16 mouse cellular contexts compared by ENCODE assay signal in genomic region chr6:33226700-33227099, GRCm38 (mm10).
"Had no signal": no experiment of that assay in that cellular context is flagged by ENCODE, and none has a peak within 500 bp of the region (broad histone marks: within the 10 kb centered on the region; RNA-seq: fewer than 3 reads in every experiment).

No protein-coding gene starts in this region.

- H3K4me3 ChIP-seq: liver, embryonic 13.5 days; liver, embryonic 15.5 days; megakaryocyte, embryonic 14.5 days; midbrain, embryonic 13.5 days; midbrain, embryonic 15.5 days; stomach, embryonic 15.5 days had no signal

- H3K4me1 ChIP-seq: liver, embryonic 13.5 days; liver, embryonic 15.5 days; megakaryocyte, embryonic 14.5 days; midbrain, embryonic 15.5 days; stomach, embryonic 15.5 days had no signal

- H3K27ac ChIP-seq: liver, embryonic 13.5 days; liver, embryonic 15.5 days; macrophage; midbrain, embryonic 13.5 days; midbrain, embryonic 15.5 days; stomach, embryonic 15.5 days; stomach, postnatal 0 days had no signal

- H3K9me3 ChIP-seq: liver, embryonic 13.5 days; liver, embryonic 15.5 days; megakaryocyte, embryonic 14.5 days; midbrain, embryonic 13.5 days; midbrain, embryonic 15.5 days; stomach, embryonic 15.5 days had no signal

- H3K9ac ChIP-seq: liver, embryonic 13.5 days; liver, embryonic 15.5 days; liver, postnatal 0 days; midbrain, embryonic 13.5 days; midbrain, embryonic 15.5 days; stomach, embryonic 15.5 days had no signal

- H3K36me3 ChIP-seq: liver, embryonic 13.5 days; liver, embryonic 15.5 days; midbrain, embryonic 13.5 days; midbrain, embryonic 15.5 days; stomach, embryonic 15.5 days had no signal

- H3K27me3 ChIP-seq: liver, embryonic 13.5 days; liver, embryonic 15.5 days; midbrain, embryonic 13.5 days; midbrain, embryonic 15.5 days; stomach, embryonic 15.5 days had no signal

- H3K4me2 ChIP-seq: liver, embryonic 11.5 days; liver, embryonic 13.5 days; liver, embryonic 15.5 days; midbrain, embryonic 11.5 days; midbrain, embryonic 13.5 days; midbrain, embryonic 15.5 days had no signal

- ATAC-seq: liver, postnatal 0 days; midbrain, embryonic 13.5 days; midbrain, embryonic 15.5 days had no signal

- DNase-seq: liver, embryonic 13.5 days; liver, postnatal 0 days; lung, postnatal 36 days; right cerebral cortex, postnatal 14 days; thymus, adult 2 months; thymus, postnatal 25 days; thymus, postnatal 4 days had no signal
